Mouse (Mus musculus): Measurements from ENCODE around the gene Ust. TPM values are rescaled to one million over a fixed set of nuclear protein-coding genes. Genes with fewer than 3 reads are reported as not detected.
A peak's percentile ranks its signal among the peaks of the same experiment; 100 is the strongest.

Gene Ust
- polyA plus RNA-seq, 1 experiment from 2014 or later = 1.9 TPM

DNA sequence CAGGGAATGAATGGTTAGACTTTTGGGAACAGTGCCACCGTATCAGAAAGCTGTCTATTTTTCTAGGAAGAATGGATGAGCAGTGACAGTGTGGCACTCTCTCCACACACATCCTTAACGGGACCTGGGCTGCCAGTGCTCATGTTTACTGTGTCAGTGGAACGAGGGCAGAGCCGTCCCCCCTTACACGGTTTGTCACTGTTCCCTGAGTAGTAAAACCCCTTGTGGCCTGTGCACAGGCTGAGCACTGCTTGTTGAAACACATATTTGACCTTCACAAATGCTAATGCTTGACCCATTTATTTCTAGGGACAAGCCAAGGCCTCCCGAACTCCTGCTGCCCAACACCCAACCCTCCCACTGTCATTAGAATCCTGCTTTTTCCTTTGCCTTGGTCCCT lies 209.2 kb downstream of the Ust start:
- no peak overlapping the region for H3K9ac ChIP-seq
- H3K36me3 ChIP-seq = no peaks in the 10 kb centered on the region
- no peak overlapping the region for H3K4me2 ChIP-seq
- no peak overlapping the region for H3K4me3 ChIP-seq
- 56% methylated on average over 6 of the region's 6 CpGs for WGBS
- H3K4me1 ChIP-seq (replicated peaks) = no peaks in the 10 kb centered on the region
- ATAC-seq (replicated peaks; ENCODE audit: insufficient number of reproducible peaks, insufficient read depth, low FRiP score, low read depth) = no peak
- H3K9me3 ChIP-seq (replicated peaks) = no peaks in the 10 kb centered on the region
- no peaks in the 10 kb centered on the region for H3K27me3 ChIP-seq
- no peak overlapping the region for H3K27ac ChIP-seq

DNA sequence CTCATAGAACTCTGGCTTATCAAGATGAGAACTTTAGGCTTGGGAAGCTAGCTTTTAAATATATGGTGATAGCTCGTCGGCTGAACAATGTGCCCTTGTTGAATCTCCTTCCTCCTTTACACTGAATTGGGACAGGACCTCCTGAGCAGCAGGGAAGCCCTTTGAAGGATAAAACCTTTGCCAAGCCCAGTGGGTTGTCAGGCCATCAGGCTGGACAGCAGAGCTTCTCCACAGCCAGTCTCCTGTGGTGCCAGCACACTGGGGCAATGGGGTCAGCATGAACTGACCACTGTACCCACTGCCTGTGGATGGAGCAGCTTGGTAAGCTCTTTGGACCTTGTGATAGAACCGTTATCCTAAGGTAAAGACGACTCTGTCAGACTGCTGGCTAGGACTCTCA lies 214.4 kb downstream of the Ust start:
- no peak overlapping the region for H3K4me2 ChIP-seq
- H3K4me3 ChIP-seq = no peak overlapping the region
- no peak overlapping the region for H3K9ac ChIP-seq
- WGBS = 66% methylated on average over 4 of the region's 4 CpGs
- H3K36me3 ChIP-seq = no peaks in the 10 kb centered on the region
- H3K27me3 ChIP-seq = no peaks in the 10 kb centered on the region
- ATAC-seq (replicated peaks; ENCODE audit: insufficient number of reproducible peaks, insufficient read depth, low FRiP score, low read depth) = no peak
- no peaks in the 10 kb centered on the region for H3K9me3 ChIP-seq (replicated peaks)
- H3K4me1 ChIP-seq (replicated peaks) = no peaks in the 10 kb centered on the region
- H3K27ac ChIP-seq = no peak overlapping the region

DNA sequence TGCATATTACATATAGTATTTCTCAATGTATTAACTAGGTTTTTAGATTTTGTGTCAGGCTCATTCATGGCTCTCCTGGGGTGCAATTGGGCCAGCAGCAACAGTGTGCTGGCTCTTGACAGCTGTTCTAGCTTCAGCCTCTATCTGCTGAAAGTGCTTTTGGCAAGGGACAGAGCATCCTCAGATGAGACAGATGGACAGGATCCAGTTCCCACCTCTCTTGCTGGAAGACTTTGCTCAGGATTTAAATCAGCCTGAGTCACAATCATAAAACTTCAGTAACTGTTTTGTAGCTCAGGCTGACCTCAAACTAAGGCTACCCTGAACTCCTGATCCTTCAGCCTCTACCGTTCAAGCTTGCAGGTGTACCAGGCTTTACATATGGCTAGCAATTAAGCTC lies 219.5 kb downstream of the Ust start:
- Histone ChIP-seq H3K36me3 (no peaks in the 10 kb centered on the region), H3K4me1 (replicated peaks) (0 out of 2 replicates have a peak, but pooled peaks cover 5% of the 10 kb centered on the region), H3K27me3 (no peaks in the 10 kb centered on the region), H3K4me3 (no peak overlapping the region), H3K4me2 (no peak overlapping the region), H3K27ac (no peak overlapping the region), H3K9me3 (replicated peaks) (no peaks in the 10 kb centered on the region), H3K9ac (no peak overlapping the region)
- 84% methylated on average over 1 of the region's 1 CpGs for WGBS
- ATAC-seq (replicated peaks; ENCODE audit: insufficient number of reproducible peaks, insufficient read depth, low FRiP score, low read depth) = no peak

DNA sequence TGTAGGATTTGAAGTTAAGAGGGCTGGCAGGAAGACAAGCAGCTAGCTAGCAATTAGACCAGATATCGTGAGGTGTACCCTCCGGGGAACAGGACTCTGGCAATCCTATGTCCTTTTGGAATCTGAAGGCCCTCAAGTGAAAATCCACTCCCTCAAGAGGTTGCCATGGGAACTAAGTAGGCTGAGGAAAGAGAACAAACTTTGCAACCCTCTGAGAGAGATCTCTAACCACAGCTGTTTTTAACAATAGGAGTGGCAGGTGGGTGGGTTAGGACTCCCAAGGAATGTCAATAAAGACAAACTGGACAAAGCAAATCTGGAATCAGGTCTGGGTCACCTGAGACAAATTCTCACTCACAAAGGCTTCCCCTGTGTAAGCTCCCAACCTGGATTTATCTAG lies 221.4 kb downstream of the Ust start:
- Histone ChIP-seq H3K9me3 (replicated peaks) (no peaks in the 10 kb centered on the region), H3K36me3 (no peaks in the 10 kb centered on the region), H3K4me2 (no peak overlapping the region), H3K9ac (no peak overlapping the region), H3K27ac (no peak overlapping the region), H3K4me1 (replicated peaks) (0 out of 2 replicates have a peak, but pooled peaks cover 5% of the 10 kb centered on the region), H3K27me3 (no peaks in the 10 kb centered on the region), H3K4me3 (no peak overlapping the region)
- no peak for ATAC-seq (replicated peaks; ENCODE audit: insufficient number of reproducible peaks, insufficient read depth, low FRiP score, low read depth)
- 19% methylated on average over 2 of the region's 2 CpGs for WGBS

DNA sequence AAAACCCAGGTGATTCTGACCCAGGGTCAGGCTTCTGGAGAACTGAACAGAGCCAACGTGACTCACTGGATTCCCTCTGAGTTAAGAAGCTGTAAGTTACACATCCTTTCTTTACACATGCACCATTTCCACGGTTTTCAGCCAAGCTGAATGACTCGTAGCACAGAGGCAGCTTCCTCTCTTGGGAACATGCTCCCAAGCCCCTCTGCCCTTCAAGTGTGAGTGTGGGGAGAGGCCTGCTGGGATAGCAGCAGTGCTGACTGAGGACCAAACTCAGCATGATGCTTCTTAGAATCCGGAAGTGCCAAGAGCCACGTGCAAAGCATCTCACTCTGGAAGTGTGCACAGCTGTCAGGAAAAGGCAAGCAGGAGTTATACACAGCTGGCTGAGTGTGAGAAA lies 228.0 kb downstream of the Ust start:
- no peak overlapping the region for H3K4me3 ChIP-seq
- no peak overlapping the region for H3K27ac ChIP-seq
- 53% methylated on average over 5 of the region's 5 CpGs for WGBS
- H3K27me3 ChIP-seq = no peaks in the 10 kb centered on the region
- no peak for ATAC-seq (replicated peaks; ENCODE audit: insufficient number of reproducible peaks, insufficient read depth, low FRiP score, low read depth)
- no peak overlapping the region for H3K4me2 ChIP-seq
- H3K9me3 ChIP-seq (replicated peaks) = no peaks in the 10 kb centered on the region
- no peaks in the 10 kb centered on the region for H3K36me3 ChIP-seq
- no peak overlapping the region for H3K9ac ChIP-seq
- peaks cover 10% of the 10 kb centered on the region for H3K4me1 ChIP-seq (replicated peaks)

DNA sequence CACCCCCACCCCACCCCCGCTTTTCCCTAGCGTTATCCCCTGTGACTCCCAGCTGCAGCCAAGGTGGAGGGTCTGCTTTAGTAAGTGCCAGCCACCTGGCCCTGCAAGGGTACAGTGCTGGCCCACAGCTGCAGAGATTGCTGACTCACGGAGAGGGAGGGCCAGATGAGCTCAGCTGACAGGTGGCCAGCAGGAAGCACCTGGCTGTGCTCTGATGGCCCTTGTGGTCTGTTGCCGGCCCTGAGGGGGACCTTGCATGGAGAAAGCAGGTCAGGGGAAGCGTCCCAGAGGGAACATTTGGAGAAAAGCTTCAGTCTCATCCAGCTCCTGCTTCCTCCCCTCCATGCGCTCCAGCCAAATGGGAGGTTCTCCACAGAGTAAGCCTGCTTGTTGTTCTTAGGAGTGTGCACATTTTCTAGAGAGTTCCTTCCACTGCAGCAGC lies 231.3 kb downstream of the Ust start:
- Histone ChIP-seq H3K4me1 (replicated peaks) (peaks cover 10% of the 10 kb centered on the region), H3K27ac (no peak overlapping the region), H3K4me3 (no peak overlapping the region), H3K36me3 (no peaks in the 10 kb centered on the region), H3K4me2 (no peak overlapping the region), H3K9ac (no peak overlapping the region), H3K27me3 (no peaks in the 10 kb centered on the region), H3K9me3 (replicated peaks) (no peaks in the 10 kb centered on the region)
- 18% methylated on average over 6 of the region's 6 CpGs for WGBS
- 0 out of 2 replicates have a peak, but pooled peaks have one; percentile 22 for ATAC-seq (replicated peaks; ENCODE audit: insufficient number of reproducible peaks, insufficient read depth, low FRiP score, low read depth)

DNA sequence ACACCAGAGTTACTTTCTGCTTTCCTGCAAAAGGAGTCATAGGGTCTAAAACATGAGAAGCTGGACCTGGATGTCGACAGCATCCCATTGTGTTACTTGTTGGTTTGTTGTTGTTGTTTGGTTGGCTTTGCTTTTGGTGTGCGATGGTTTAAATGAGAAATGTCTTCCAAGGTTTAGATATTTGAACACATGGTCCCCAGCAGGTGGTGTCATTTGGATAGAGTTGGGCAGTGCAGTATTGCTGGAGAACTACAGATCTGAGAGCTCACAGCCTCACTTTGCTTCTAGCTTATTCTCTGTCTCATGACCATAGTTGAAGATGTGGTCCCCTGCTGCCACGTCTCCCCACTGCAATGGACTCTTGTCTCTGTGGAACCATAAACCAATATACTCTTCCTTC lies 234.6 kb downstream of the Ust start:
- 77% methylated on average over 3 of the region's 3 CpGs for WGBS
- no peak overlapping the region for H3K4me2 ChIP-seq
- no peaks in the 10 kb centered on the region for H3K27me3 ChIP-seq
- H3K4me3 ChIP-seq = no peak overlapping the region
- H3K9ac ChIP-seq = no peak overlapping the region
- no peak overlapping the region for H3K27ac ChIP-seq
- peaks cover 10% of the 10 kb centered on the region for H3K4me1 ChIP-seq (replicated peaks)
- ATAC-seq (replicated peaks; ENCODE audit: insufficient number of reproducible peaks, insufficient read depth, low FRiP score, low read depth) = no peak
- H3K36me3 ChIP-seq = no peaks in the 10 kb centered on the region
- no peaks in the 10 kb centered on the region for H3K9me3 ChIP-seq (replicated peaks)

DNA sequence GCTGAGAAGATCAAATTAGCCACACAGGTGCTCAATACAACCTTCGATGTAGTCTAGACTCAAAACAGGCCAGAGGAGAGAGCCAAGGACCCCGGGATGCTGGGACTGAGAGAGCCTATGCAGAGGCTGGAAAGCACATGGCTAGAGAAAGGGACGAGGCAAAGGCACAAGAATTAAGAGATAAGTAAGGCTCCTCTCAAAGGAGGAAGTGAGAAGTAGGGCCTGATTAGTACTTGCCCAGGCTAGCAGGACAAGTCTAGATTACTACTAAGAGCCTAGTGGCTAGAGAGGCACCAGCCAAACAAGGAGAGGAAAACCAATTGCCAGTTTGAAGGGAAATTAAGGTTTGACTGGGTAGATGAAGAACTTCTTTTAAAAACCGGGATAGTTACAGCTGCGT lies 241.5 kb downstream of the Ust start:
- H3K9ac ChIP-seq = no peak overlapping the region
- ATAC-seq (replicated peaks; ENCODE audit: insufficient number of reproducible peaks, insufficient read depth, low FRiP score, low read depth) = no peak
- no peak overlapping the region for H3K27ac ChIP-seq
- WGBS = 68% methylated on average over 5 of the region's 5 CpGs
- no peaks in the 10 kb centered on the region for H3K4me1 ChIP-seq (replicated peaks)
- no peaks in the 10 kb centered on the region for H3K36me3 ChIP-seq
- H3K4me3 ChIP-seq = no peak overlapping the region
- H3K4me2 ChIP-seq = no peak overlapping the region
- H3K27me3 ChIP-seq = no peaks in the 10 kb centered on the region
- no peaks in the 10 kb centered on the region for H3K9me3 ChIP-seq (replicated peaks)

DNA sequence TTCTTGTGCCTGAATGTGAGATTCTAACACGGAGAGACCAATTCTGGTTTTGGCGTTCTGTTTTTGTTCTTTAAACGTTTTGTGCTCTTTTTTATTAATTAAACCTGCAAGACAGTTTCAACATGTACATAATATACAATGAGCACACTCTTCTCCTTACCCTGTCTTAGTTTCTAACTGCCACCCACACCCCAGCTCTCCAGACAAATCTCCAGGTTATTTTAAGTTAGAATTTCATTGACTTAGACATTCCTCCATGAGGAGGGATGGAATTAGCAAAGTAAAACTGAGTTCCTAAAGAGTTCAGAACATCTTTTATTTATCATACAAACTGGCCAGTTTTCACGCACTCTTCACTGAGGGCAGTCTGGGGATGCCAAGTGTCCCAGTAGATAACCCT lies 248.9 kb downstream of the Ust start:
- Histone ChIP-seq H3K4me2 (no peak overlapping the region), H3K4me3 (no peak overlapping the region), H3K9ac (no peak overlapping the region), H3K4me1 (replicated peaks) (no peaks in the 10 kb centered on the region), H3K27me3 (no peaks in the 10 kb centered on the region), H3K27ac (no peak overlapping the region), H3K36me3 (no peaks in the 10 kb centered on the region), H3K9me3 (replicated peaks) (no peaks in the 10 kb centered on the region)
- no peak for ATAC-seq (replicated peaks; ENCODE audit: insufficient number of reproducible peaks, insufficient read depth, low FRiP score, low read depth)
- WGBS = 84% methylated on average over 4 of the region's 4 CpGs

DNA sequence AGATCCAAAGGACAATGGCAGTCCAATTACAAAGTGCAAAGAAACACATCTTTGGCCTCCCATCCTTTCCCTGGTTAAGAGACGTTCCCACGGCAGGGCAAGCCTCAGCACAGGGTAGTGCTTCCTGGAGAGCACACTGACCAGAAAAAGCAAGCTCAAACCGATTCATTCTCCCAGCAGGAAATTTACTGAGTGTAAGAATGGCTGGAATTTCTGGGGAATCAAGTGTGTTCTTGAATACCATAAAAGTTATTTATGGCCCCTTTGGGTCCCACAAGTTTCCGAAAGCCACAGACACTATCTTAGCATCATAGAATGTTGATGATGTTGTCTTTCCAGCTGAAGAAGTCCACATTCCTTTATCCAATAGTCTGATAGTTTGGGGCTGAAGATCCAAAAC lies 258.9 kb downstream of the Ust start:
- no peaks in the 10 kb centered on the region for H3K9me3 ChIP-seq (replicated peaks)
- no peak overlapping the region for H3K4me2 ChIP-seq
- no peak overlapping the region for H3K27ac ChIP-seq
- no peak for ATAC-seq (replicated peaks; ENCODE audit: insufficient number of reproducible peaks, insufficient read depth, low FRiP score, low read depth)
- H3K4me3 ChIP-seq = no peak overlapping the region
- no peaks in the 10 kb centered on the region for H3K36me3 ChIP-seq
- H3K27me3 ChIP-seq = no peaks in the 10 kb centered on the region
- H3K9ac ChIP-seq = no peak overlapping the region
- WGBS = 26% methylated on average over 4 of the region's 4 CpGs
- H3K4me1 ChIP-seq (replicated peaks) = peaks cover 3% of the 10 kb centered on the region; the same call in 1 of the 2 replicates

DNA sequence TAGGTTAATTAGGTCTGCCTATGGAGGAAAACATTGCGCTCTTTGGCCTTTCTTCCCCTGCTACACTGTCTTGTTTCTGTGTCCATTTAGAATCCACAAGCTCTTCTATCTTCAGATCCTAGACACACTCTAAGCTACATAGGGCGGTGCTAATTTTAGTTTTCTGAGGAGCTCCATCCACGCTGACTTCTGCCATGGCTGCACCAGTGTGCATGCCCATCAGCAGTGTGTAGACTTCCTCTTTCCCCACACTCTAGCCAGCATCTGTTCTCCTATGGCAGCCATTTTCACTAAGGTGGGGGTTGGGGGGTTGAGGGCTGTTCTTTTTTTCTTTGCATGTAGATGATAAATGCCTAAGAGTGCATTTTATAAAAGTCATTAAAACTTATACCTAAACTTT lies 268.6 kb downstream of the Ust start:
- Histone ChIP-seq H3K9me3 (replicated peaks) (no peaks in the 10 kb centered on the region), H3K27ac (no peak overlapping the region), H3K27me3 (no peaks in the 10 kb centered on the region), H3K9ac (no peak overlapping the region), H3K4me2 (no peak overlapping the region), H3K4me1 (replicated peaks) (no peaks in the 10 kb centered on the region), H3K4me3 (no peak overlapping the region), H3K36me3 (no peaks in the 10 kb centered on the region)
- no peak for ATAC-seq (replicated peaks; ENCODE audit: insufficient number of reproducible peaks, insufficient read depth, low FRiP score, low read depth)
- WGBS = 72% methylated on average over 3 of the region's 3 CpGs

DNA sequence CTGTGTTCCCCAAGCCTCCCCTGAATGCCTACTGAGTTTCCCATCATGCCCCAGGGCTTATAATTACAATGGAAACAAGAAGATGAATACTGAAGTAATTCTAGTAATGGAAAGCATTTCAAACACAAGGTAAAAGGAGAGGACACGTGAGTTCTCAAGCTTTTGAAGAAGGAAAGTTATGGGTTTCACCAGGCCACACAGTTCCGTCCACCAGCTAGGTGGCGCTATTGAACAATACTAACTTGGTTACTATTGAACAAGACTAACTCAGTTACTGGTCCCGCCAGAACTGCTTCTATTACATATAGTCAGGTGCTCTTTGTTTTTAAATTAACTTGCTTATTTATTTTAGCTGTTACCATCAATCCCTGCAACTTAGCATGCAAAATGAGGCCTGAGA lies 276.3 kb downstream of the Ust start:
- no peak overlapping the region for H3K4me3 ChIP-seq
- no peak overlapping the region for H3K4me2 ChIP-seq
- no peaks in the 10 kb centered on the region for H3K9me3 ChIP-seq (replicated peaks)
- 18% methylated on average over 4 of the region's 4 CpGs for WGBS
- no peaks in the 10 kb centered on the region for H3K27me3 ChIP-seq
- no peaks in the 10 kb centered on the region; the same call in 1 of the 2 replicates for H3K4me1 ChIP-seq (replicated peaks)
- no peak overlapping the region for H3K9ac ChIP-seq
- ATAC-seq (replicated peaks; ENCODE audit: insufficient number of reproducible peaks, insufficient read depth, low FRiP score, low read depth) = no peak
- H3K36me3 ChIP-seq = no peaks in the 10 kb centered on the region
- no peak overlapping the region for H3K27ac ChIP-seq

All from heart, embryonic 15.5 days (tissue).